Comparison of ENCODE assay signal across 30 mouse cellular contexts in genomic region chr14:60253466-60253865, GRCm38 (mm10). TPM values are rescaled to one million over a fixed set of nuclear protein-coding genes. Genes with fewer than 3 reads are reported as not detected.
"Had no signal": no experiment of that assay in that cellular context is flagged by ENCODE, and none has a peak within 500 bp of the region (broad histone marks: within the 10 kb centered on the region; RNA-seq: fewer than 3 reads in every experiment).

No protein-coding gene starts in this region.

- H3K9ac ChIP-seq: heart, embryonic 13.5 days; heart, embryonic 15.5 days; hindbrain, embryonic 13.5 days; hindbrain, embryonic 15.5 days; kidney, embryonic 15.5 days; limb, embryonic 12.5 days had no signal

- H3K4me3 ChIP-seq: heart, adult 2 months; heart, embryonic 13.5 days; heart, embryonic 15.5 days; hindbrain, embryonic 13.5 days; hindbrain, embryonic 15.5 days; kidney, embryonic 15.5 days; left cerebral cortex, adult 2 months; limb, embryonic 10.5 days; limb, embryonic 12.5 days had no signal

- ATAC-seq: hindbrain, postnatal 0 days; intestine, embryonic 16.5 days had no signal

- H3K27ac ChIP-seq: heart, adult 2 months; heart, embryonic 13.5 days; heart, embryonic 15.5 days; hindbrain, embryonic 13.5 days; hindbrain, embryonic 15.5 days; kidney, embryonic 15.5 days; kidney, postnatal 0 days; left cerebral cortex, adult 2 months; limb, embryonic 10.5 days; limb, embryonic 12.5 days had no signal

- DNase-seq: gastrocnemius, postnatal 14 days; gastrocnemius, postnatal 36 days; heart, adult 11 months; heart, adult 2 months; heart, postnatal 14 days; heart, postnatal 36 days; kidney, adult 11 months; kidney, adult 2 months; kidney, adult 9 months; kidney, postnatal 14 days; kidney, postnatal 36 days had no signal

- H3K27me3 ChIP-seq: heart, embryonic 13.5 days; heart, embryonic 15.5 days; hindbrain, embryonic 13.5 days; hindbrain, embryonic 15.5 days; kidney, embryonic 15.5 days; limb, embryonic 12.5 days had no signal

- H3K4me2 ChIP-seq: heart, embryonic 11.5 days; heart, embryonic 13.5 days; heart, embryonic 15.5 days; hindbrain, embryonic 13.5 days; hindbrain, embryonic 15.5 days; kidney, embryonic 15.5 days; limb, embryonic 12.5 days had no signal

- H3K9me3 ChIP-seq: heart, embryonic 13.5 days; heart, embryonic 15.5 days; hindbrain, embryonic 13.5 days; hindbrain, embryonic 15.5 days; kidney, embryonic 15.5 days; limb, embryonic 10.5 days; limb, embryonic 12.5 days had no signal

- H3K36me3 ChIP-seq: heart, embryonic 13.5 days; heart, embryonic 15.5 days; hindbrain, embryonic 13.5 days; hindbrain, embryonic 15.5 days; kidney, embryonic 15.5 days; limb, embryonic 10.5 days; limb, embryonic 12.5 days had no signal

RNA-seq across cellular contexts. Expression of gene Nupl1, which starts 2.2 kb away (rescaled TPM):
- total RNA-seq: gastrocnemius, adult 18-20 months; gastrocnemius, adult 8-10 months; gastrocnemius, postnatal 36 days; heart, adult 2 months; heart, postnatal 36 days; hematopoietic stem cell, adult 5-6 weeks; left cerebral cortex, adult 2 months; liver, adult 2 months had no signal
- polyA plus RNA-seq: heart, adult 2 months; heart, embryonic 11.5 days; heart, embryonic 13.5 days; heart, embryonic 15.5 days; hindbrain, embryonic 11.5 days; kidney, embryonic 15.5 days; kidney, postnatal 0 days; large intestine, adult 2 months; limb, embryonic 10.5 days; limb, embryonic 12.5 days; limb, embryonic 14.5 days; liver, adult 2 months had no signal
